Mouse (Mus musculus): ENCODE data around the gene Pmm2.

Gene Pmm2

DNA sequence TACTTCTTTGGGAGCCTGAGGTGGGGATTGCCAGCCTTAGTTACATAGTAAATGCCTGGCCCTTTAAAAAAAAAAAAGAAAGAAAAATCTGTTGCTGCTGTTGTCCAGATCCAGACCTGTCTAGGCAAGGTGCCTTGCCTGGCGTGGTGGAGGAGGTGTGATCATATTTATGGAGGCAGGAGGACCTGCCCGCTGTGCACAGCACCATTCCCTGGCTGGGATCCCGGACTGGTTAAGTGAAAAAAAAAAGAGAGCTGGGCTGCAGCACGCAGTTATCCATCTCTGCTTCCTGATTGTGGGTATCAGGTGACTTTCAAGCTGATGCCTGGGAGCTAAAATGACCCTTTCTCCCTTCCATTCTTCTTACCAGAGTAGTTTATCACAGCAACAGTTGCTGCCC is 47.6 kb downstream of the Pmm2 start:
- DNase-seq: no peak

DNA sequence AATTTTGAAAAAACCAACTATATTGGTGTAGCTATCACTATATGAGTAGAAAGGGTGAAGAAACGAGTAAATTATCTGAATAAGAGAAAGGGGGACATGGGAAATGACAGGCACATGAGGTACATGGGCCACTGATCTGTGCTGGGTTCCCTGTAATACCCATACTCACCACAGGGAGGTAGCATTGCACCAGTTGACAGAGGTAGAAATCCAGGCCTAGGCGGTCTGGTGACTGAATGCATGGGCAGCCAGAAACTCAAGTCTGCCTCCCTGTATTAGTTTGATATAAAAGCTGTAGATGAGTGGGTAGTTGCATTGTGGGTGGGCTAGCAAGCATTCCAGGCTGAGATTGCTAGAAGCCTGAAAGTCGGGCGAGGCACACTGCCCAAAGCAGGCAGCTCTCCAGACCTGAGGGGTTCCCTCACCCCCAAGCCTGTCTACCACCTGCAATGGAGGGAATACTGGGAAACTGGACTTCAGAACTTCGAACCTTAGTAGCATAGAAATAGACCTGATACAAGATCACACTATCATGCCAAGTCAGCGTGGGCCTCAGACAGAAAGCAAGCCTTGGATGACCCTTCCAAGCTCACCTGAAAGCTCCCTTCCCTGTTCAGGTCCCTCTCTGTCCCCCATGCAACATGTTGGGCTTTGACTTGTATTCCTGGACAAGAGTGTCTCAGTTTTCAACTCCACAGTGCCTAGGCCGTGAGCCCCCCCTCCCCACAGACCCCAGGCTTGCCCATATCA is 48.8 kb downstream of the Pmm2 start:
- peak; percentile 82 for DNase-seq

DNA sequence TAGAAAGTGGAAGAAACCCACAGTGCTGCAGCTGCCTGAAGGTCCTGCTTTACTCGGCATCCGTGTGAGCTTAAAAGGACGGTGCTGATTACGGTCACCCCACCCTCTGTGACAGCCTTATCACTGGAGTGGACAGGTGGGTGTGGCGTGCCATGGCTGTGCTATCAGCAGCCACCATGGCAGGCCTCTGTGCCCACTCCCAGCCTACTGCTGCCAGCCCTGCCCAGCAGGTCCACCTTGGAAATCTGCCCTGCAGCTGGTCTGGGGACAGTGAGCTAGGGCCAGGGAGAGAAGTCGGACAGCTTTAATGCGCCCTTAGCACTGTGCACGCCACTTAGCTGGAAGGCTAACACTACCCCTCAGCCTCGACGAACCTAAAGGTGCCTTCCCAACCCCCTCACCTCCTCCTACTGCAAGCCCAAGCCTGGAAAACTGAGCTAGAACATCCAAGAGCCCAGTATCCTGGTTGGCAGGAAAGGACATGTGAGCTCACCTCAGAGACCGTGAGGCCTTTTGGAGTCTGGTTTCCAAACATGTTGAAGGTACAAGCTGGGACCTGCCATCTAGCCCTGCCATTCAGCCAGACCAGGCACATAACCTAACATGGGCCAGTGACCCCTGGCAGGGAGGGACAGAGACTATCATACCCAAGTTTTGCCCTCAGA is 49.5 kb downstream of the Pmm2 start:
- DNase-seq: no peak

GRCm38 (mm10) chr16:8687559-8688112 is 50.2 kb downstream of the Pmm2 start:
- DNase-seq: no peak

DNA sequence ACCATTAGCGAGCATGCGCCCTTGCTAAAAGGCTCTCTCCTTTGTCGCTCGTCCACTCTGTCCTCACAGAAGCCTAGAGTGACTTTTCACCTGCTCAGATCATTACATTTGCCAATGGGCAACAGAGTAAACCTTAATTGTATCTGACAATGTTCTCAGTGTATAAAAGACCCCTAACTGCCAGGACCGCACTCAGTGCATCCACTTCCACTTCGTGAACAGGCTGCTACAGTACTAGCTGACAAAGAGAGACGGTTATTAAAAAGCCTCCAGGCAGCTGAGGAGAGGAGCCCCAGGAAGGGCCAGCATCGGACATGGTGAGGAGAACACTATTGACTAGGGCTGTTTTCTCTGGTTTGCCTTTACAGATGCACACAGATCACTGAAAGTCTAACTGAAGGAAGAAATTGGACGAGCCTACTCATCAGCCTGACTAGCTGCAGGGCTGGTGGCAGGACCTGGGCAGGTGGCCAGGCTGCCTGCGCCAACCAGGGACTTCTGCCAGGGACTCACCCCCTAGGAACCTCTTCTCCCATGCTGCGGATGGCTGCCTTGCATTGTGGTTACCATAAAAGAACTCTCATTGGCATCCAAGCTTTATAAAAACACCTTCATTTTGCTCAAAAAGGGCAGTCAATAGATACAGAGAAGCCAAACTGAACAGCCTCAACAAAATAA is 52.6 kb downstream of the Pmm2 start:
- DNase-seq: peak; percentile 56

- no peak for DNase-seq
These were observed 53.7 kb downstream of the Pmm2 start for GRCm38 (mm10) chr16:8691206-8691605.

- DNase-seq: no peak
These were observed 62.1 kb downstream of the Pmm2 start for GRCm38 (mm10) chr16:8699556-8699955.

DNA sequence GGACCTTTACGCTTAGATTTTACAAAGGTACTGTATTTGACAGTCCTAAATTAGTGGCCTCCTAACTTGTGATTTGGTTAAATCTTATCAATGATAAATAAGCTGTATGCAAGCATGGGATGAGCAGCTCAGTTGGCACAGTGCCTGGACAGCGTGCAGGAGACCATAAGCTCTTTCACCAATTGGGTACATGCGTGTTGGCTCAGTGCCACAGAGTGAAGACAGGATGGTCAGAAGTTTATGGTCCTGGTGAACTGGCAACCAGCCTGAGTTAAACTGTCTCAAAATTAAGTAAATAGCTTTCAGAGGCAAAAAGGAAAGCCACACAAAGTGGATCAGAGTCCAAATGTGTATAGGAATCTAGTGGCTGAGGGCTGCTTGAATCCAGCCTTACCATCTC is 63.1 kb downstream of the Pmm2 start:
- DNase-seq: peak; percentile 90

DNA sequence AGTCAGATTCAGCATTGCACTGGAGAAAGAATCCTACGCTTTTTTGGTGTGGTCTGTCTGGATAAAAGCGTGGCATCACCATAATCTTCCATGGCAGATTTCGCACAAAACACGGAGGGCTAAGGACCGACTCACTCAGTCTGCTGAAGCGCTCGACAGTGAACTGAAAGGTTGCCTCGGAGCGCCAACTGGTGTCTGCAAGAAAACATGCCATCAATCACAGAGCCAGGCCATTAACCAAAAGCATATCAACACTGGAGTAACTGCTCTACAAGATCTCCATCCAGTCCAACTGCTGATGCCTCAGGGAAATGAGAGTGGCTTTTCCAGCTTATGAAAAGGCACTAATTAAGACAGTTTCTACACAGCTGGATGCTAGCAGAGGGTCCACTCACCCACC is 74.5 kb downstream of the Pmm2 start:
- no peak for DNase-seq
